Mouse (Mus musculus) spleen, adult 2 months (tissue): ENCODE measurements at regions not wholly inside any gene's neighbourhood (a gene's known extent, or its start where the extent isn't known, plus 50 kb on each side); places are given as distances from the start of the nearest gene placed in this dataset.

Source experiments
- CTCF ChIP-seq: fragments of 200-500 bp; IDR thresholded peaks from 2 replicates; pipeline ENCODE4 v1.5.1; 2011; ENCODE audit warnings: mild to moderate bottlenecking, inconsistent platforms; ENCODE audit not compliant: insufficient read depth, insufficient read length, insufficient replicate concordance; ENCODE audit errors: extremely low read depth
- POLR2A ChIP-seq: fragments of 200-500 bp; IDR thresholded peaks from 2 replicates; pipeline ENCODE4 v1.6.1; 2011; ENCODE audit warnings: low read depth, low read length, inconsistent platforms

- TF ChIP-seq CTCF, result no peak
- no peak for TF ChIP-seq POLR2A
Observed at GRCm38 (mm10) chr2:51058158-51058557, 90.8 kb downstream of the Rnd3 start.
